Mouse (Mus musculus): Measurements from ENCODE around the gene Gm7980.
"Not testable (repeated sequence)": the region's sequence is repeated elsewhere in the genome, so short reads cannot be mapped to it uniquely, and the experiment has no call there.

Gene Gm7980

DNA sequence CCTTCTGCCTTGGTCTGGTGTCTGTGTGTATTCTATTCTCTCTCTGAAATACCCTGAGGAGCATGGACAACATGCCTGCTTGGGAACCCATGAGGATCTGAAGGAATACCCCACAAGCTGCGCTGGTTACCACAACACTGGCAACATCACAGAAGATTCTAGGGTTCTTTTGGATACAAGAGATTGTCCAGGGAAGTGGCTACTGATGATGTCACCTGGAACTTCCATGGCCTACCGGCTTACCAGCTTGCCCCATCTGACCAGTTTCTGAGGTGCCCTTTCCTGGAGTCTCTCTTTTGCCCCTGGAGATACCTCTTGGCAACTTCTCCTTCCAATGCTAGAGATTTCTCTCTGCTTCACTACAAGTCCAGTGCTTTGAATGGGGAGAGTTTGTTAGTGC lies at the start of gene Gm7980:
Gm7980 (minus strand) TSS at position 101 of the 400 bp plus-strand sequence.
- not testable (repeated sequence) for DNase-seq (ENCODE audit: low spot score)

GRCm38 (mm10) chr14:41943695-41944094 lies 36.6 kb upstream of the Gm7980 start, which contains the start of gene 1700024B05Rik:
Gene 1700024B05Rik, plus strand, starts transcription at chr14:41943995.
- not testable (repeated sequence) for DNase-seq (ENCODE audit: low spot score)

DNA sequence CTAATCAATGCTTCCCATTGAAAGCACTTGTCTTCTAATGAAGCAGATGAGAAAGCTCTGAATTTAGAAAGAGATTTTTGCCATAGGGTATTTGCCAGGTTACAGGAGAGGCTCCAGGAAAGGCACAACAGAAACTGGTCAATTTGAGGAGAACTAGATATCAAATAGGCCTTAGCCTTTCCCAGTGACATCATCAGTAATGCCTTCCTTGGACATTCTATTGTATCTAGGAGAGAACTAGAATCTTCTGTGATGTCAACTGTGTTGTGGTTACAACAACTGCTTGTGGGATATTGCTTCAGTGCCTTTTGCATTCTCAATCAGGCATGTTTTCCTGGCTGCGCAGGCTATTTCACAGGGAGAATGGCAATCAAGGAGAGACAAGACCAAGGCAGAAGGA lies 17.6 kb upstream of the Gm7980 start, which contains the start of gene 1700049E17Rik1:
1700049E17Rik1 (plus strand) TSS at position 301 of the 400 bp plus-strand sequence.
- not testable (repeated sequence) for DNase-seq (ENCODE audit: low spot score)

Measured in ovary, postnatal 10 days (tissue).